Mouse (Mus musculus) ES-E14 (cell line): ENCODE measurements around the gene Dzip3. TPM values are rescaled to one million over a fixed set of nuclear protein-coding genes. Genes with fewer than 3 reads are reported as not detected.

Experiments
- DNase-seq: peaks from one replicate; pipeline ENCODE4 v3.0.0-alpha.2; 2013; ENCODE audit warnings: low read depth, low spot score
- H3K27ac ChIP-seq: 2 replicates; pipeline ENCODE4 v1.5.1; 2012; ENCODE audit warnings: low read depth, mild to moderate bottlenecking, low read length, moderate library complexity, mixed read lengths; ENCODE audit not compliant: poor library complexity, insufficient read depth, severe bottlenecking
- H3K36me3 ChIP-seq: 2 replicates; pipeline ENCODE4 v1.6.1; 2012; ENCODE audit warnings: mild to moderate bottlenecking, low read length, moderate library complexity, mixed read lengths; ENCODE audit not compliant: control insufficient read depth, poor library complexity, insufficient read depth, severe bottlenecking
- H3K4me1 ChIP-seq, 2 experiments: fragments of 150-350 bp in 1 of 2; sonication (generic) in 1 of 2; 2 replicates each; pipeline ENCODE4 v1.6.1; 2012; ENCODE audit warnings: low read length in 2 of 2, mild to moderate bottlenecking in 1 of 2, mixed read lengths in 1 of 2; ENCODE audit not compliant: control insufficient read depth in 2 of 2, insufficient read depth in 2 of 2, poor library complexity in 1 of 2
- H3K4me3 ChIP-seq, 2 experiments: fragments of 150-350 bp in 1 of 2; sonication (generic) in 1 of 2; 2 replicates each; pipeline ENCODE4 v1.5.1; 2012; ENCODE audit warnings: low read length in 2 of 2, low read depth in 1 of 2, mild to moderate bottlenecking in 1 of 2, mixed read lengths in 1 of 2; ENCODE audit not compliant: insufficient read depth in 1 of 2, poor library complexity in 1 of 2, severe bottlenecking in 1 of 2
- H3K9ac ChIP-seq: 2 replicates; pipeline ENCODE4 v1.6.1; 2012; ENCODE audit warnings: low read depth, mild to moderate bottlenecking, low read length, mixed read lengths; ENCODE audit not compliant: poor library complexity, insufficient read depth, severe bottlenecking
- H3K9me3 ChIP-seq: fragments of 150-350 bp; sonication (generic); 2 replicates; pipeline ENCODE4 v1.6.1; 2012; ENCODE audit warnings: low read depth, mild to moderate bottlenecking, low read length; ENCODE audit not compliant: control insufficient read depth, insufficient read depth
- CHD2 ChIP-seq: IDR thresholded peaks from 2 replicates; pipeline ENCODE4 v1.6.1; 2014; ENCODE audit warnings: mild to moderate bottlenecking, low read depth, low read length, inconsistent platforms
- HCFC1 ChIP-seq: IDR thresholded peaks from 2 replicates; pipeline ENCODE4 v1.6.1; 2012; ENCODE audit warnings: low read length, inconsistent platforms, borderline replicate concordance; ENCODE audit not compliant: insufficient read depth
- MAFK ChIP-seq: IDR thresholded peaks from 2 replicates; pipeline ENCODE4 v1.6.1; 2014; ENCODE audit warnings: mild to moderate bottlenecking, low read depth, low read length, inconsistent platforms; ENCODE audit not compliant: insufficient read depth
- ZC3H11A ChIP-seq: IDR thresholded peaks from 2 replicates; pipeline ENCODE4 v1.6.1; 2012; ENCODE audit warnings: low read depth, mild to moderate bottlenecking, inconsistent platforms, low read length, borderline replicate concordance
- ZNF384 ChIP-seq: IDR thresholded peaks from 2 replicates; pipeline ENCODE4 v1.6.1; 2012; ENCODE audit warnings: low read depth, low read length, inconsistent platforms
- in situ Hi-C, 2 experiments: fragments of 600-800 bp; cut with MboI; formaldehyde crosslinking; loops; one replicate each; pipeline ENCODE4 v1.15.1; 2025; ENCODE audit warnings: low sequenced_read_pairs in 2 of 2, inconsistent platforms in 1 of 2; ENCODE audit not compliant: unreplicated experiment in 2 of 2
- total RNA-seq: library from RNA; depleted of rRNA; stranded (reverse); fragments of 300-350 nt; gene quantifications from 2 replicates; pipeline ENCODE4 v1.2.3, GENCODE M21; 2012; rRNA removed

The Dzip3 gene
- total RNA-seq, 1 experiment: 37.8 TPM

GRCm38 (mm10) chr16:48899868-48900267 lies 94.1 kb downstream of the Dzip3 start:
- no peaks in the 10 kb centered on the region for H3K9me3 ChIP-seq
- TF ChIP-seq HCFC1 (no peak), ZC3H11A (no peak), CHD2 (no peak), MAFK (no peak)
- H3K27ac ChIP-seq: no peak overlapping the region
- no peak for DNase-seq
- H3K9ac ChIP-seq: no peak overlapping the region
- H3K36me3 ChIP-seq: no peaks in the 10 kb centered on the region
- no peak overlapping the region for H3K4me3 ChIP-seq
- H3K4me1 ChIP-seq: no peaks in the 10 kb centered on the region
- in situ Hi-C loops: no loop called here

- no peak overlapping the region for H3K27ac ChIP-seq
- no peaks in the 10 kb centered on the region for H3K4me1 ChIP-seq
- no peak overlapping the region for H3K9ac ChIP-seq
- no peaks in the 10 kb centered on the region for H3K9me3 ChIP-seq
- H3K4me3 ChIP-seq: no peak overlapping the region
- in situ Hi-C loops: no loop called here
- H3K36me3 ChIP-seq: no peaks in the 10 kb centered on the region
- TF ChIP-seq ZC3H11A: no peak
- no peak for TF ChIP-seq MAFK
- no peak for TF ChIP-seq ZNF384
- TF ChIP-seq HCFC1: no peak
- no peak for TF ChIP-seq CHD2
- no peak for DNase-seq
Observed at GRCm38 (mm10) chr16:48890733-48891132, 103.2 kb downstream of the Dzip3 start.

Other genes starting within 250 kb of the Dzip3 start
- not detected in 2 replicates for gene Trat1, start 222.1 kb downstream of the Dzip3 start, total RNA-seq
- gene Retnlb, start 177.3 kb downstream of the Dzip3 start, total RNA-seq: not detected in 2 replicates
- not detected in 2 replicates for gene Retnla, start 151.6 kb downstream of the Dzip3 start, total RNA-seq
- gene Retnlg, start 121.5 kb downstream of the Dzip3 start, total RNA-seq: not detected in 2 replicates
- 43.6 and 48.8 TPM in 2 replicates for gene Cip2a, start within 50 bp of the Dzip3 start, total RNA-seq
- 0.04 TPM in 1 of 2 replicates, not detected in the other for gene Myh15, start 63.3 kb upstream of the Dzip3 start, total RNA-seq